Mouse (Mus musculus): ENCODE measurements around the gene Grpel1.
A peak's percentile ranks its signal among the peaks of the same experiment; 100 is the strongest.

The Grpel1 gene

GRCm38 (mm10) chr5:36461231-36461630 lies 3.6 kb upstream of the Grpel1 start:
- DNase-seq (ENCODE audit: low spot score): no peak

- DNase-seq (ENCODE audit: low spot score): peak; percentile 79
Observed at GRCm38 (mm10) chr5:36462810-36463209, 2.0 kb upstream of the Grpel1 start.

- DNase-seq (ENCODE audit: low spot score): no peak
Observed at GRCm38 (mm10) chr5:36463391-36463790, 1.4 kb upstream of the Grpel1 start.

GRCm38 (mm10) chr5:36465889-36466288 lies 1.1 kb downstream of the Grpel1 start:
- no peak for DNase-seq (ENCODE audit: low spot score)

GRCm38 (mm10) chr5:36471206-36471605 lies 6.4 kb downstream of the Grpel1 start:
- DNase-seq (ENCODE audit: low spot score): no peak

- no peak for DNase-seq (ENCODE audit: low spot score)
Observed at GRCm38 (mm10) chr5:36472876-36473655, 8.3 kb downstream of the Grpel1 start.

GRCm38 (mm10) chr5:36474283-36474682 lies 9.5 kb downstream of the Grpel1 start:
- DNase-seq (ENCODE audit: low spot score): peak; percentile 67

GRCm38 (mm10) chr5:36477486-36477885 lies 12.7 kb downstream of the Grpel1 start:
- no peak for DNase-seq (ENCODE audit: low spot score)

- no peak for DNase-seq (ENCODE audit: low spot score)
Observed at GRCm38 (mm10) chr5:36478540-36479420, 14.0 kb downstream of the Grpel1 start.

- no peak for DNase-seq (ENCODE audit: low spot score)
Observed at GRCm38 (mm10) chr5:36479735-36480134, 14.9 kb downstream of the Grpel1 start.

- no peak for DNase-seq (ENCODE audit: low spot score)
Observed at GRCm38 (mm10) chr5:36480398-36480797, 15.6 kb downstream of the Grpel1 start.

- no peak for DNase-seq (ENCODE audit: low spot score)
Observed at GRCm38 (mm10) chr5:36481114-36481513, 16.3 kb downstream of the Grpel1 start.

GRCm38 (mm10) chr5:36483203-36484101 lies 18.7 kb downstream of the Grpel1 start:
- DNase-seq (ENCODE audit: low spot score): peak; percentile 47

- DNase-seq (ENCODE audit: low spot score): peak; percentile 97
Observed at GRCm38 (mm10) chr5:36484171-36484990, 19.6 kb downstream of the Grpel1 start, which contains the start of the genes Tada2b and Ccdc96. Tada2b (minus strand) TSS chr5:36484285. Ccdc96 (plus strand) TSS chr5:36484588.

- no peak for DNase-seq (ENCODE audit: low spot score)
Observed at GRCm38 (mm10) chr5:36485306-36485705, 20.5 kb downstream of the Grpel1 start.

- DNase-seq (ENCODE audit: low spot score): peak; percentile 34
Observed at GRCm38 (mm10) chr5:36489225-36489624, 24.4 kb downstream of the Grpel1 start.

GRCm38 (mm10) chr5:36493919-36494318 lies 29.1 kb downstream of the Grpel1 start:
- no peak for DNase-seq (ENCODE audit: low spot score)

GRCm38 (mm10) chr5:36494709-36495108 lies 29.9 kb downstream of the Grpel1 start:
- no peak for DNase-seq (ENCODE audit: low spot score)

- DNase-seq (ENCODE audit: low spot score): no peak
Observed at GRCm38 (mm10) chr5:36505235-36505634, 40.4 kb downstream of the Grpel1 start.

GRCm38 (mm10) chr5:36505643-36506042 lies 40.8 kb downstream of the Grpel1 start:
- no peak for DNase-seq (ENCODE audit: low spot score)

GRCm38 (mm10) chr5:36508351-36508750 lies 43.6 kb downstream of the Grpel1 start:
- no peak for DNase-seq (ENCODE audit: low spot score)
